Mouse (Mus musculus) embryo, embryonic 10 days (tissue): ENCODE data around the gene Flt1.
A peak's percentile ranks its signal among the peaks of the same experiment; 100 is the strongest.

Experiments
- DNase-seq: peaks from one replicate; pipeline ENCODE4 v3.0.0-alpha.2; 2015; ENCODE audit warnings: low spot score

Flt1 gene

DNA sequence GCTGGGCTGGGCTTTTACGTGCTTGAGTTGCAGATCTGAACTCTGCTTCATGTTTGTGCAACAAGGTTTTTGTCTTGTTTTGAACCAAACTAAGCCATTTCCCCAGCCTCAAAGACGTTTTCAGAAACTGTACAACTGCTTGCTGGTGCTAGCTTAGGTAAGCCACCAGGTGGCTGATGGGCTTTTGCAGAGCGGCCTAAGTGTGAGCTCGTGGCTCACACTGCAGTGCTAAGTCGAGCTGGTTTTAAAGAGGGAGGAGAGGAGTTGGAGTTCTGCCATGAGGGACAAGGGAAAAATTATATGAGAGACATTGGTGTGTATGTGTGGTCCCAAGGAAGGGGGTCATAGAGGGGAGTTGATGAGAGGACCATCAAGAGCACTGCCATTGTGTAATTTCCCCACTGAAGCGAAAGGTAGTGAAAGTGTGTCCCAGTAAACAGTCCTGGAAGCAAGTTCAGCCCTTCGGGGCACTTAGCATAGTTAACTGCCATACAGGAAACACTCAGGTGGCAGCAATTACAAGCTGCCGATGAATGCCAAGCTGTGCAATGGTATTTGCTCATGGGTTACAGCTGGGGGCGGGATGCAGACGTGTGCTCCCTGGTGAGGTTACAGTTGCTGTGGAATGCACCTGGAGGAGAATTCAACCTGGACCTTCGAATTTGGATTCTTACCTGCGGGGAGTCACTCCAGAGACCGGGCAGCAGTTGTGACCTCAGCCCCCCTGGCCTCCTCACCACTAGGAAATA, 173.8 kb downstream of the Flt1 start:
- DNase-seq = no peak

DNA sequence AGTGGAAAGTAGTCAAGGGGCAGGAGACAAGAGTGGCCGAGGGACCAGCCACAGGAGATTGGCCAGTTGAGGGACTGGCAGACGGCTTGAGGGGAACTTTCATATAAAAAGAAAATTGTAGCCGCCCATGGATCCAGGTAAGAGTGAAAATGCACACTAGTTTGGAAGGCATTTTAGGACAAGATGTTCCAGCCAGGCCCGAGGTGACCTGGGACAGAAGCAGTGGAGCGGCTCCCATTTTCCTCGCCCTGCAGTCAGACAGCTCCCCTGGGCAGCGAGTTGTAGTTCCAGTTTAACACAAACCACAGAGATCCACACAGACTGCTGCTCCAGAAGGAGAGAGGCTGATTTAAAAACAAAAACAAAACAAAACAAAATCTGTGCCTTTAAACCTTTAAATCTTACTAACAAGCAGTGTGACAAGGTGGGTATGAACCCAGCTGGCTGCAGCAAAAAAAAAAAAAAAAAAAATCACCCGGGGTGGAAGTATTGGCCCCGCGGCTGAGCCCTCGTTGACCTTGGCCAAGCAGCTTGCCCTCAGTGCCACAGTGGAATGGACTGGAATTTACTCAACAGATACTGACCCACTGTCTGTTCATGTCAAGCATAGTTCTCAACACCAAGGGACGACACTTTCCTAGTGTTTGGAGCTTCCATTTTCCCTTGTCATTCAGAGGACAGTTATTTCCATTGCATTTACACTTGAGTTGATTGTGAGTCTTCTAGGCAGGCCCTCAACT, 176.6 kb downstream of the Flt1 start:
- no peak for DNase-seq

GRCm38 (mm10) chr5:147545731-147546241, 180.0 kb downstream of the Flt1 start:
- DNase-seq = peak; percentile 37

GRCm38 (mm10) chr5:147542291-147542690, 183.5 kb downstream of the Flt1 start:
- DNase-seq = no peak

DNA sequence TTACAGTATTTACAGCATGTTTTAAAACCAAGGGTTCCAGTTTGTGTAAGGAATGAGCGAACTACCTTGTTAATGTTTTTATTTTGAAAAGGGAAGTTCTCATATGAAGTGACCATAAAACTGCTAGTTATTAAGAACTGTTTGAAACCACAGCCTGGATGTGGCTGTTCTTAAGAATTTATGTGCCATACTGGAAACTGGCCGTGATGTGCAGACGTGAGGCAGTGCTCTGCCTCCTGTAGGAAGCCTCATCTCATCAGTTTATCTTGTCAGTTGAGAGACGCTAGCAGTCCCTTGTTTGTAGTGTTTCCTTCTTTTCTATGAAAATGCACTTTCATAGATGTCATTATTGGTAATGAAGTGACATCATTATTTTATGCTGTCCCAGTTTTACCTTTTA, 186.0 kb downstream of the Flt1 start:
- no peak for DNase-seq

DNA sequence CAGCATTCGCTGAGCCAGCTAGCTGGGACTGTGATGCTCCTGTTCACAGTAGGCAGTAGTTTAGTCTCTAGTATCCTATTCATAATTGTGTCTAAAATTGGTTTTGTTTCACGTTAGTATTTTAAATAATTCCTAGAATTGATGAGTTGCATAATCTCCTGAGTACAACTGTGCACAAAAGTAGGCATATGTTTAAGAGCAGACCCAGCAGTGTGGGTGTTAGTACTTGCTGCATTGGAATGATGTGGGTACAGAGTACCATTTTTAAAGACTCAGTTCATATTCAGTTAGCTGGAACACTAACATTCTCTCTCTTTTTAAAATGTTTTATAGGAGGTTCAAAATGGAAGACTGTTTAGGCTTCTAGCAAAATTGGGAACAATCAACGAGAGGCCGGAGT, 186.4 kb downstream of the Flt1 start:
- no peak for DNase-seq

- no peak for DNase-seq
Observed at GRCm38 (mm10) chr5:147532031-147532430, 193.8 kb downstream of the Flt1 start.

GRCm38 (mm10) chr5:147527788-147528187, 198.0 kb downstream of the Flt1 start:
- DNase-seq = no peak

DNA sequence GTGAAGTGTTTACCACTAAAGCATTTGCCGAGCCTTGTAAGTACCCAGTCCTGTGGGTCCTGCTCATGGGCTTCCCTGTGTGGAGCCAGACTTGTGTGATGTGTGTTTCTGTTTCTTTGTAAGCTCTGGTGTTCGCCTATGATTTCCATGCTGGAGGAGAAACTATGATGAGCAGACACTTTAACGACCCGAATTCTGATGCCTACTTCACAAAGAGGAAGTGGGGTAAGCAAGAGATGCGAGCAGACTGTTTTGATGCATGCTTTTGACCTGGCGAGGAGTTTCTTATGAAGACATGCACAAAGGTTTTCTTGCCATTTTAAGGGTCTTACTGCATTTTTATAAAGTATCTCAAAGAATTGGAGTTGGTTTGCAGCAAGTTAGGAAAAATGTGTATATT, 198.8 kb downstream of the Flt1 start:
- DNase-seq = no peak
